In genomic region chr19:56619546-56619945, GRCm38 (mm10) we compare ENCODE assay signal across 24 mouse cellular contexts.
DNase-seq lines count a peak whose midpoint lies in the region; ATAC-seq and TF ChIP-seq lines count a peak whose summit lies in the region.
"Had no signal": no experiment of that assay in that cellular context is flagged by ENCODE, and none has a peak within 500 bp of the region (broad histone marks: within the 10 kb centered on the region; RNA-seq: fewer than 3 reads in every experiment).

No protein-coding gene starts in this region.

- H3K4me1 ChIP-seq in hindbrain, postnatal 0 days (ENCODE audit: insufficient read depth, low read length), result no peaks in the 10 kb centered on the region
- peaks cover 7% of the 10 kb centered on the region; the same call in 1 of the 2 replicates for H3K4me1 ChIP-seq in hindbrain, embryonic 10.5 days (replicated peaks)
- H3K4me1 ChIP-seq in lung, postnatal 0 days (ENCODE audit: insufficient read depth, low read depth, low read length), result no peaks in the 10 kb centered on the region
- H3K4me1 ChIP-seq: heart, embryonic 12.5 days; intestine, embryonic 15.5 days; neural tube, embryonic 13.5 days had no signal

- no peaks in the 10 kb centered on the region for H3K27me3 ChIP-seq in hindbrain, postnatal 0 days (ENCODE audit: insufficient read depth, low read length)
- H3K27me3 ChIP-seq in hindbrain, embryonic 10.5 days (ENCODE audit: insufficient read depth, poor library complexity, severe bottlenecking), result no peaks in the 10 kb centered on the region
- no peaks in the 10 kb centered on the region for H3K27me3 ChIP-seq in lung, postnatal 0 days (replicated peaks; ENCODE audit: insufficient read depth, low read length)
- H3K27me3 ChIP-seq: heart, embryonic 12.5 days; intestine, embryonic 15.5 days; neural tube, embryonic 13.5 days; stomach, embryonic 15.5 days had no signal

- H3K4me3 ChIP-seq in hindbrain, postnatal 0 days (ENCODE audit: low read length), result no peak overlapping the region
- H3K4me3 ChIP-seq in hindbrain, embryonic 10.5 days, result no peak overlapping the region
- no peak overlapping the region for H3K4me3 ChIP-seq in lung, postnatal 0 days (ENCODE audit: low read depth, low read length)
- H3K4me3 ChIP-seq: forebrain, embryonic 12.5 days; heart, embryonic 12.5 days; intestine, embryonic 15.5 days; megakaryocyte, embryonic 14.5 days; neural tube, embryonic 13.5 days; stomach, embryonic 15.5 days had no signal

- ATAC-seq in hindbrain, postnatal 0 days, result no peak
- no peak for ATAC-seq in lung, postnatal 0 days
- ATAC-seq: intestine, embryonic 15.5 days; Patski had no signal

- no peaks in the 10 kb centered on the region for H3K9me3 ChIP-seq in hindbrain, postnatal 0 days (ENCODE audit: low read length)
- H3K9me3 ChIP-seq in hindbrain, embryonic 10.5 days, result no peaks in the 10 kb centered on the region
- no peaks in the 10 kb centered on the region for H3K9me3 ChIP-seq in lung, postnatal 0 days (ENCODE audit: low read length)
- H3K9me3 ChIP-seq: forebrain, embryonic 12.5 days; heart, embryonic 12.5 days; intestine, embryonic 15.5 days; neural tube, embryonic 13.5 days; stomach, embryonic 15.5 days had no signal

- no peak overlapping the region for H3K9ac ChIP-seq in hindbrain, postnatal 0 days (replicated peaks; ENCODE audit: low read length)
- no peak overlapping the region for H3K9ac ChIP-seq in lung, postnatal 0 days (replicated peaks; ENCODE audit: low read depth)
- H3K9ac ChIP-seq: forebrain, embryonic 12.5 days; heart, embryonic 12.5 days; hindbrain, embryonic 14.5 days; intestine, embryonic 15.5 days; lung, embryonic 14.5 days; neural tube, embryonic 13.5 days; stomach, embryonic 15.5 days had no signal

- DNase-seq in hindbrain, postnatal 0 days (ENCODE audit: low spot score), result peak; percentile 15
- DNase-seq in hindbrain, embryonic 10.5 days (ENCODE audit: low spot score), result no peak
- DNase-seq in lung, postnatal 0 days (ENCODE audit: low spot score), result peak; percentile 10
- no peak for DNase-seq in lung, postnatal 4 days
- DNase-seq in lung, postnatal 14 days, result peak; percentile 32
- no peak for DNase-seq in ovary, adult 18-20 months (ENCODE audit: low spot score)
- no peak for DNase-seq in kidney, postnatal 14 days
- DNase-seq: cerebellum, adult 11 months; cerebellum, postnatal 25 days; embryo, embryonic 11 days; heart, adult 11 months; heart, postnatal 14 days; left cerebral cortex, postnatal 4 days; lung, embryonic 14.5 days; midbrain, embryonic 14.5 days had no signal

- TF ChIP-seq EP300 in lung, postnatal 0 days (IDR thresholded peaks at IDR 0.05), result no peak

- no peak for TF ChIP-seq CTCF in hindbrain, postnatal 0 days (IDR thresholded peaks at IDR 0.05; ENCODE audit: low read depth)
- TF ChIP-seq CTCF in lung, postnatal 0 days (IDR thresholded peaks at IDR 0.05), result no peak

- no peak overlapping the region for H3K4me2 ChIP-seq in hindbrain, postnatal 0 days (ENCODE audit: low read depth, low read length)
- no peak overlapping the region for H3K4me2 ChIP-seq in lung, postnatal 0 days (replicated peaks; ENCODE audit: low read depth, low read length)
- H3K4me2 ChIP-seq: forebrain, embryonic 12.5 days; heart, embryonic 12.5 days; hindbrain, embryonic 14.5 days; intestine, embryonic 15.5 days; liver, embryonic 11.5 days; lung, embryonic 14.5 days; neural tube, embryonic 13.5 days; stomach, embryonic 15.5 days had no signal

- WGBS in hindbrain, postnatal 0 days, result 64% methylated on average over 4 of the region's 4 CpGs
- 85% methylated on average over 4 of the region's 4 CpGs for WGBS in hindbrain, embryonic 10.5 days
- WGBS in lung, postnatal 0 days, result 65% methylated on average over 4 of the region's 4 CpGs

- no peaks in the 10 kb centered on the region for H3K36me3 ChIP-seq in hindbrain, postnatal 0 days (ENCODE audit: insufficient read depth, low read length)
- no peaks in the 10 kb centered on the region for H3K36me3 ChIP-seq in hindbrain, embryonic 10.5 days
- no peaks in the 10 kb centered on the region for H3K36me3 ChIP-seq in lung, postnatal 0 days (ENCODE audit: insufficient read depth, low read length)
- H3K36me3 ChIP-seq: forebrain, embryonic 12.5 days; heart, embryonic 12.5 days; intestine, embryonic 15.5 days; neural tube, embryonic 13.5 days; stomach, embryonic 15.5 days had no signal

- H3K27ac ChIP-seq in hindbrain, postnatal 0 days, result no peak overlapping the region
- no peak overlapping the region for H3K27ac ChIP-seq in hindbrain, embryonic 10.5 days
- H3K27ac ChIP-seq in lung, postnatal 0 days (ENCODE audit: low read length), result no peak overlapping the region
- H3K27ac ChIP-seq: forebrain, embryonic 12.5 days; hindbrain, embryonic 14.5 days; intestine, embryonic 15.5 days; neural tube, embryonic 13.5 days; stomach, embryonic 15.5 days had no signal

Comparison
In these comparisons a context has a peak if more than half of its experiments do, and no peak if none do; other contexts are left out.
1. DNase-seq: peak in hindbrain, postnatal 0 days (single experiment), lung, postnatal 0 days (single experiment) and lung, postnatal 14 days (single experiment); none in hindbrain, embryonic 10.5 days (single experiment), lung, postnatal 4 days (0 of 2), ovary, adult 18-20 months (single experiment) and kidney, postnatal 14 days (single experiment).